ENCODE assay signal across 15 mouse cellular contexts in the genomic region with DNA sequence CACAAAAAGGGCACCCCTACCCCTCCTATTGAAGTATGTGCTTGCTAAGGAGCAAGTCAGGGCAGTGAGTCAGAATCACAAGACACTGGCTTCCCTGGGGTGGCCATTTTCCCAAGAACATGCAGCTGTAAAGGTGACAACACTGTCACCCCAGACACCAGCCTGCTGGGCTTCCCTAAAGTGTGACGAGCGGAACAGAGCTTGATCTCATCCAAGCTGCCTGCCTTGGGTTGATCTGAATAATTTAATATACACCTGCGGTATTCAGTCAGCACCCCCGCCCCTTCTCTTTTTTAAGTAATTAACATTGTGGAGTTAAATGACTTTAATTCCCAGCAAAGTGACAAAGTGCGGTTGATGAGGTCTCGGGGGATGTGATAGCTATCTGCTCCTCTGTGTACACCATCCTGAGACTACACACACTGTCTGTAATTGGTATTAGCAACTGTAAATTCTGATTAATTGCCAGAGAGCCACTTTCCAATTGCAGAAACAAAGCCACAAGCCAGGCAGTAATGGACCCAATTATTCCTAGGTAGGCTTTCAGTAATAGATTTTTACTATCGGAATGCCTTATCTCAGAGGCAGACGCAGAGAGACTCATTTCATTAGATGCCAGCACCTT.
DNase-seq lines count a peak whose midpoint lies in the region; ATAC-seq lines count a peak whose summit lies in the region.
"Had no signal": no experiment of that assay in that cellular context is flagged by ENCODE, and none has a peak within 500 bp of the region (broad histone marks: within the 10 kb centered on the region; RNA-seq: fewer than 3 reads in every experiment).

No protein-coding gene starts in this region.

- H3K4me2 ChIP-seq in neural tube, embryonic 12.5 days (replicated peaks): peak overlapping the region; percentile 23; the same call in 1 of the 2 replicates
- 0 out of 2 replicates have a peak overlapping the region, but pooled peaks have one; percentile 8 for H3K4me2 ChIP-seq in hindbrain, embryonic 13.5 days
- H3K4me2 ChIP-seq in midbrain, embryonic 14.5 days (ENCODE audit: low read length): no peak overlapping the region
- H3K4me2 ChIP-seq: heart, embryonic 11.5 days had no signal

- peaks cover 28% of the 10 kb centered on the region for H3K4me1 ChIP-seq in neural tube, embryonic 12.5 days
- H3K4me1 ChIP-seq in hindbrain, embryonic 13.5 days (replicated peaks): peaks cover 50% of the 10 kb centered on the region
- peaks cover 32% of the 10 kb centered on the region for H3K4me1 ChIP-seq in midbrain, embryonic 14.5 days (ENCODE audit: control insufficient read depth, insufficient read depth, low read length)

- 41% methylated on average over 8 of the region's 8 CpGs for WGBS in neural tube, embryonic 12.5 days
- WGBS in hindbrain, embryonic 13.5 days: 40% methylated on average over 8 of the region's 8 CpGs
- 33% methylated on average over 8 of the region's 8 CpGs for WGBS in midbrain, embryonic 14.5 days

- ATAC-seq in neural tube, embryonic 12.5 days (ENCODE audit: low FRiP score, low read depth): peak; percentile 64; the same call in 1 of the 2 replicates
- ATAC-seq in hindbrain, embryonic 13.5 days (ENCODE audit: low FRiP score): peak; percentile 72; the same call in 1 of the 2 replicates
- ATAC-seq in midbrain, embryonic 14.5 days (ENCODE audit: low FRiP score, low TSS enrichment): no peak
- ATAC-seq in granulocyte monocyte progenitor cell, adult 5-6 weeks (replicated peaks; ENCODE audit: poor library complexity, severe bottlenecking): no peak
- ATAC-seq: intestine, embryonic 16.5 days had no signal

- no peak overlapping the region for H3K27ac ChIP-seq in neural tube, embryonic 12.5 days
- peak overlapping the region; percentile 90 for H3K27ac ChIP-seq in hindbrain, embryonic 13.5 days
- H3K27ac ChIP-seq in midbrain, embryonic 14.5 days (replicated peaks; ENCODE audit: low read depth, low read length): peak overlapping the region; percentile 81
- H3K27ac ChIP-seq: limb, embryonic 13.5 days; liver, embryonic 14.5 days; stomach, postnatal 0 days had no signal

- H3K9ac ChIP-seq in neural tube, embryonic 12.5 days: no peak overlapping the region
- H3K9ac ChIP-seq in hindbrain, embryonic 13.5 days: no peak overlapping the region
- H3K9ac ChIP-seq in midbrain, embryonic 14.5 days (replicated peaks; ENCODE audit: low read length): no peak overlapping the region
- H3K9ac ChIP-seq: limb, embryonic 13.5 days; liver, embryonic 14.5 days had no signal

- H3K9me3 ChIP-seq in neural tube, embryonic 12.5 days: no peaks in the 10 kb centered on the region
- no peaks in the 10 kb centered on the region for H3K9me3 ChIP-seq in hindbrain, embryonic 13.5 days
- H3K9me3 ChIP-seq in midbrain, embryonic 14.5 days (ENCODE audit: control insufficient read depth, low read length): no peaks in the 10 kb centered on the region

- H3K36me3 ChIP-seq in neural tube, embryonic 12.5 days: no peaks in the 10 kb centered on the region
- no peaks in the 10 kb centered on the region for H3K36me3 ChIP-seq in hindbrain, embryonic 13.5 days
- H3K36me3 ChIP-seq in midbrain, embryonic 14.5 days (ENCODE audit: control insufficient read depth, insufficient read depth, low read length): no peaks in the 10 kb centered on the region
- H3K36me3 ChIP-seq: limb, embryonic 13.5 days had no signal

- H3K27me3 ChIP-seq in neural tube, embryonic 12.5 days (replicated peaks): 0 out of 2 replicates have a peak, but pooled peaks cover 6% of the 10 kb centered on the region
- no peaks in the 10 kb centered on the region for H3K27me3 ChIP-seq in hindbrain, embryonic 13.5 days
- no peaks in the 10 kb centered on the region for H3K27me3 ChIP-seq in midbrain, embryonic 14.5 days (ENCODE audit: control insufficient read depth, insufficient read depth, low read length)

- H3K4me3 ChIP-seq in neural tube, embryonic 12.5 days: no peak overlapping the region
- no peak overlapping the region for H3K4me3 ChIP-seq in hindbrain, embryonic 13.5 days
- H3K4me3 ChIP-seq in midbrain, embryonic 14.5 days (replicated peaks; ENCODE audit: low read depth, low read length): no peak overlapping the region
- H3K4me3 ChIP-seq: limb, embryonic 13.5 days had no signal

- DNase-seq in neural tube, embryonic 10.5 days (ENCODE audit: extremely low spot score, low spot score): no peak
- peak; percentile 64 for DNase-seq in midbrain, embryonic 14.5 days
- no peak for DNase-seq in gastrocnemius, postnatal 25 days
- no peak for DNase-seq in gastrocnemius, adult 8-10 months (ENCODE audit: low spot score in 2 of 2)
- DNase-seq: cerebellum, adult 9-11 months; gastrocnemius, postnatal 36 days; heart, postnatal 14 days had no signal

Comparison
In these comparisons a context has a peak if more than half of its experiments do, and no peak if none do; other contexts are left out.
1. ATAC-seq: peak in neural tube, embryonic 12.5 days (single experiment) and hindbrain, embryonic 13.5 days (single experiment); none in midbrain, embryonic 14.5 days (single experiment) and granulocyte monocyte progenitor cell, adult 5-6 weeks (single experiment).